Mouse (Mus musculus): Measurements from ENCODE around the gene Acp6. TPM values are rescaled to one million over a fixed set of nuclear protein-coding genes. Genes with fewer than 3 reads are reported as not detected.
A peak's percentile ranks its signal among the peaks of the same experiment; 100 is the strongest.
"Not testable (repeated sequence)": the region's sequence is repeated elsewhere in the genome, so short reads cannot be mapped to it uniquely, and the experiment has no call there.

The Acp6 gene
- 10 to 100 TPM; 23.5 to 27.0 TPM for total RNA-seq (2021)
- long read RNA-seq, experiment 1, transcript Acp6-208 (1 exons, 3,291 nt), result minor isoform, 5 of 48 reads
- long read RNA-seq, experiment 1, transcript Acp6-201 (10 exons, 1,754 nt), result major isoform, 36 of 48 reads
- long read RNA-seq, experiment 1, partial matches to known transcripts, result 1 of 48 reads
- long read RNA-seq, experiment 1, other reads (novel, unspliced or antisense), result 6 of 48 reads
- long read RNA-seq, experiment 2, transcript Acp6-208 (1 exons, 3,291 nt), result minor isoform, 5 of 31 reads
- long read RNA-seq, experiment 2, transcript Acp6-201 (10 exons, 1,754 nt), result major isoform, 24 of 31 reads
- long read RNA-seq, experiment 2, partial matches to known transcripts, result 0 of 31 reads
- long read RNA-seq, experiment 2, other reads (novel, unspliced or antisense), result 2 of 31 reads

- TF ChIP-seq CTCF (IDR thresholded peaks at IDR 0.05), result no peak
- peak within 1 kb of the TSS; percentile 90 for H3K27ac ChIP-seq
- H3K4me3 ChIP-seq, result peak within 1 kb of the TSS; percentile 89
- intact Hi-C loops (cut with DNase I), result loop anchor here (5.0 kb wide), 1 partner anchor 68 kb away; no protein-coding TSS in a partner anchor
- peak; percentile 94 for DNase-seq
Observed at GRCm38 (mm10) chr3:97158611-97159508, at the start of gene Acp6. Acp6 (plus strand) TSS chr3:97158777.

DNA sequence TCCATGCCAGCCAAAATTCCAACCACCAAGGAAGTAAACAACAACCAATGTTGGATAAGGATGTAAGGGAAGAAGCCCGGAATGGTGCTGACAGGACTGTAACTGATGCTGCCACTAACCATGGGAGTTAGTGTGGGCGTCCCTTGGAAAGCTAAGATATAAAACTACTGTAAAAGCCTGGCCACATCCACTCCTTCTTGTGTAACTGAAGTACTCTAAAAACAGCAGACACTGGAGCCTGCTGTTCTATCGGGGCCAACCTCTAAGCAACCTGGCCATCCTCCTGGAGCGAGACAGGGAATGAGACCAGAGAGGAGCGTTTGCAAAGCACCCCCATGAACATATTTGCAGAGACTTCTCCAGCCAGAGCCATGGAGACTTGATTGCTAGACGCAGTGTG is 41.1 kb upstream of the Acp6 start:
- Histone ChIP-seq H3K27ac (no peak overlapping the region), H3K4me3 (no peak overlapping the region)
- intact Hi-C loops (cut with DNase I), result no loop called here
- TF ChIP-seq CTCF (IDR thresholded peaks at IDR 0.05), result no peak
- no peak for DNase-seq

DNA sequence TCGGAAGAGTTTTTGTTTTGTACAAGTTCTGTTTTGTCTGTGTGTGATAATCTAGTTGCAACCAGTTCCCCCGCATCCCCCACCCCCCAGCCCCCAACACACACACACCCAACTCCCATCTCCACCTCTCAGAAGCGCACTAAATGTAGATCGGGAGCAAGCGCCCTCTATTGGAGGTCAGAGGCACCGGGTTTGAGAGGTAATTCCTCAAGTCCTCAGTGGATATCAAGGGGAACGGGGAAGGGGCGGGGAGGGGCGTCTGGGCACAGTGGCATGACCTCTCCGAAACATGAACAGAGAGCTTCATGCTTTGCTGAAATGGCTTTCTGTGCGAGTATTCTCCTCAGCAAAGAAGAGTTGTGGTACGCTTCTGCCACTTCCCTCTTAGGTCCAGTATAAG is 40.3 kb upstream of the Acp6 start:
- DNase-seq, result no peak
- intact Hi-C loops (cut with DNase I), result no loop called here
- Histone ChIP-seq H3K27ac (no peak overlapping the region), H3K4me3 (no peak overlapping the region)
- TF ChIP-seq CTCF (IDR thresholded peaks at IDR 0.05), result peak; percentile 8; the same call in 1 of the 2 replicates

GRCm38 (mm10) chr3:97124193-97124592 is 34.4 kb upstream of the Acp6 start:
- intact Hi-C loops (cut with DNase I), result no loop called here
- Histone ChIP-seq H3K27ac (no peak overlapping the region), H3K4me3 (no peak overlapping the region)
- no peak for DNase-seq
- no peak for TF ChIP-seq CTCF (IDR thresholded peaks at IDR 0.05)

- no peak for TF ChIP-seq CTCF (IDR thresholded peaks at IDR 0.05)
- Histone ChIP-seq H3K27ac (no peak overlapping the region), H3K4me3 (no peak overlapping the region)
- no peak for DNase-seq
- intact Hi-C loops (cut with DNase I), result no loop called here
Observed at GRCm38 (mm10) chr3:97129410-97129809, 29.2 kb upstream of the Acp6 start.

- DNase-seq; H3K27ac ChIP-seq; intact Hi-C loops (cut with DNase I); H3K4me3 ChIP-seq: not testable (repeated sequence)
Observed at GRCm38 (mm10) chr3:97137666-97138065, 20.9 kb upstream of the Acp6 start.

GRCm38 (mm10) chr3:97151092-97151491 is 7.5 kb upstream of the Acp6 start:
- no peak overlapping the region for H3K4me3 ChIP-seq
- DNase-seq, result no peak
- intact Hi-C loops (cut with DNase I), result no loop called here
- H3K27ac ChIP-seq, result no peak overlapping the region
- TF ChIP-seq CTCF (IDR thresholded peaks at IDR 0.05), result no peak

DNA sequence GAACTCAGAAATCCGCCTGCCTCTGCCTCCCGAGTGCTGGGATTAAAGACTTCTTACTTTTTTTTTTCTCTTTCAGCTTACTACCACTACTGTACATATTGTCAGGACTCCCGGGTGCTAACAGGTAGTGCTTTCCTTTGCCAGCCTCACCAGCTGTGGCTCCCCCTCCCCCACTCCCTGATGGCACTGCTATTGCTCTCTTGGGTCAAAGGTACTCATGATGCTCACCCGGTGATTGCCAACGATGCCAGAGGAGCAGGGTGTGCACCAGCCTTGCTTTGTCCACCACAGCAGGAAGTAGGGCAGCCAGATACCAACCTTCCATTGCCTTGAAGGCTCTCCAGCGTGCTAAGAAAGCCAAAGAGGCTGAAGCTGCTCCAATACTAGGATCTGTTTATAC is 2.1 kb upstream of the Acp6 start:
- Histone ChIP-seq H3K4me3 (no peak overlapping the region), H3K27ac (no peak overlapping the region)
- intact Hi-C loops (cut with DNase I), result loop anchor here (5.0 kb wide), 1 partner anchor 71 kb away; no protein-coding TSS in a partner anchor
- TF ChIP-seq CTCF (IDR thresholded peaks at IDR 0.05), result no peak
- DNase-seq, result no peak

- H3K4me3 ChIP-seq, result peak overlapping the region; percentile 89; the same call in 1 of the 2 replicates
- TF ChIP-seq CTCF (IDR thresholded peaks at IDR 0.05), result no peak
- 0 out of 2 replicates have a peak overlapping the region, but pooled peaks have one; percentile 90 for H3K27ac ChIP-seq
- intact Hi-C loops (cut with DNase I), result loop anchor here (5.0 kb wide), 1 partner anchor 70 kb away; no protein-coding TSS in a partner anchor
- DNase-seq, result no peak
Observed at GRCm38 (mm10) chr3:97157308-97157707, 1.3 kb upstream of the Acp6 start.

DNA sequence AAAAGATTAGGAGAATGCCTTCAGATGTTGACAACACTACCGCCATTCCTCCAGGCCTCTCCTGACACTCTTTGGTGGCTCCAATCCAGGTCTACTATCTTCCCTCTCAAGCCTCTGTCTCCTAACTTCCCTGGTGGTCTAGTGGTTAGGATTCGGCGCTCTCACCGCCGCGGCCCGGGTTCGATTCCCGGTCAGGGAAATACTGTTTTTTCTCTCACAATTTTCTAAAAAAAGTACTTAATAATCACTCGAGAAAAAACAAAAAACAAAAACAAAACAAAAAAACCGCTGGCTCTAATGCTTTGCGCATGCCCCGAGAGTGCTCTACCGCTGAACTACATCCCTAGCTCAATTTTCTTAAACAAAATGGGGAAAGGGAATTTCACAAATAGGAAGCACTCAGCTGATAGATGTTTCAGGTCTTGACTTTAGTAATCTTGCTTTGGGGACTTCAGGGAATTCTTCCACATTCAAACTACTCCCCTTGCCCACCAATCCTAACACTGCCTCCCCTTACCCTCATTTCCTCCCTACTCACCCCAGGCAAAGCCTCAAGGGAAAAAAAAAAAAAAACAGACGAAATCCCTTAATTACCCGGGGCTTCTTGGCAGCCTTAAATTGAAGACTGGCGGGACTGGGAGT is 498 bp upstream of the Acp6 start:
- intact Hi-C loops (cut with DNase I), result loop anchor here (5.0 kb wide), 1 partner anchor 69 kb away; no protein-coding TSS in a partner anchor

GRCm38 (mm10) chr3:97159509-97159850 is 903 bp downstream of the Acp6 start:
- TF ChIP-seq CTCF (IDR thresholded peaks at IDR 0.05), result no peak
- Histone ChIP-seq H3K27ac (peak overlapping the region; percentile 90), H3K4me3 (peak overlapping the region; percentile 89)
- DNase-seq, result no peak
- intact Hi-C loops (cut with DNase I), result loop anchor here (5.0 kb wide), 1 partner anchor 68 kb away; no protein-coding TSS in a partner anchor

More for the DNA sequence above, 498 bp upstream of the Acp6 start:
- Histone ChIP-seq H3K4me3 (peak overlapping the region; percentile 89), H3K27ac (peak overlapping the region; percentile 90)
- DNase-seq, result peak; percentile 78
- no peak for TF ChIP-seq CTCF (IDR thresholded peaks at IDR 0.05)

- TF ChIP-seq CTCF (IDR thresholded peaks at IDR 0.05), result no peak
- DNase-seq, result no peak
- intact Hi-C loops (cut with DNase I), result loop anchor here (5.0 kb wide), 1 partner anchor 67 kb away; no protein-coding TSS in a partner anchor
- no peak overlapping the region for H3K27ac ChIP-seq
- peak overlapping the region; percentile 89 for H3K4me3 ChIP-seq
Observed at GRCm38 (mm10) chr3:97159986-97160385, 1.4 kb downstream of the Acp6 start.
